Mouse (Mus musculus) intestine, embryonic 15.5 days (tissue): ENCODE measurements around the gene Myh9. TPM values are rescaled to one million over a fixed set of nuclear protein-coding genes. Genes with fewer than 3 reads are reported as not detected.

Experiments used
- ATAC-seq: fragments of 200-750 bp; cut with Nextera tagmentation; 2 replicates; pipeline ENCODE4 v1.8.0; 2017; ENCODE audit warnings: moderate TSS enrichment, moderate library complexity
- H3K27ac ChIP-seq: fragments of 300-500 bp; sonication (generic); 2 replicates; pipeline ENCODE4 v1.5.1; 2015; ENCODE audit warnings: mild to moderate bottlenecking, inconsistent platforms
- H3K27me3 ChIP-seq: fragments of 300-500 bp; sonication (generic); replicated peaks from 2 replicates; pipeline ENCODE4 v1.6.1; 2015; ENCODE audit warnings: inconsistent platforms
- H3K36me3 ChIP-seq: fragments of 300-500 bp; sonication (generic); 2 replicates; pipeline ENCODE4 v1.6.1; 2015; ENCODE audit warnings: inconsistent platforms
- H3K4me1 ChIP-seq: fragments of 300-500 bp; sonication (generic); replicated peaks from 2 replicates; pipeline ENCODE4 v1.6.1; 2015; ENCODE audit warnings: inconsistent platforms
- H3K4me2 ChIP-seq: fragments of 300-500 bp; sonication (generic); replicated peaks from 2 replicates; pipeline ENCODE4 v1.6.1; 2015; ENCODE audit warnings: mild to moderate bottlenecking, inconsistent platforms
- H3K4me3 ChIP-seq: fragments of 300-500 bp; sonication (generic); replicated peaks from 2 replicates; pipeline ENCODE4 v1.5.1; 2015; ENCODE audit warnings: inconsistent platforms
- H3K9ac ChIP-seq: fragments of 300-500 bp; sonication (generic); 2 replicates; pipeline ENCODE4 v1.6.1; 2015; ENCODE audit warnings: inconsistent platforms
- H3K9me3 ChIP-seq: fragments of 300-500 bp; sonication (generic); 2 replicates; pipeline ENCODE4 v1.6.1; 2016; ENCODE audit warnings: inconsistent platforms
- WGBS: fragments of 180-500 bp; shearing (Covaris S2); methylation state at CpG from one replicate; pipeline ENCODE4 v1.1.7; 2015; 5-methylcytosine and 5-hydroxymethylcytosine counted together
- polyA plus RNA-seq: library from polyadenylated mRNA; unstranded; fragments of >200 nt; fragmentation: Nextera tagmentation; extraction: Ambion mirVana; gene quantifications from 2 replicates; pipeline ENCODE4 v1.2.1, GENCODE M21; 2015

Gene Myh9
- polyA plus RNA-seq, 1 experiment from 2014 or later, result 52.9 TPM

- H3K27me3 ChIP-seq, result no peaks in the 10 kb centered on the region
- peaks cover 62% of the 10 kb centered on the region for H3K4me1 ChIP-seq
- peak overlapping the region; percentile 64 for H3K27ac ChIP-seq
- H3K4me3 ChIP-seq, result peak overlapping the region; percentile 98
- no peak for ATAC-seq
- peak overlapping the region; percentile 96 for H3K9ac ChIP-seq
- no peaks in the 10 kb centered on the region for H3K36me3 ChIP-seq
- 18% methylated on average over 4 of the region's 4 CpGs for WGBS
- peak overlapping the region; percentile 73 for H3K4me2 ChIP-seq
- no peaks in the 10 kb centered on the region for H3K9me3 ChIP-seq
These were observed 3.2 kb downstream of the Myh9 start for GRCm38 (mm10) chr15:77838530-77839387.

- H3K4me2 ChIP-seq, result peak overlapping the region; percentile 73
- H3K27me3 ChIP-seq, result no peaks in the 10 kb centered on the region
- no peak overlapping the region for H3K4me3 ChIP-seq
- WGBS, result 70% methylated on average over 10 of the region's 10 CpGs
- no peaks in the 10 kb centered on the region for H3K36me3 ChIP-seq
- peaks cover 67% of the 10 kb centered on the region for H3K4me1 ChIP-seq
- H3K27ac ChIP-seq, result peak overlapping the region; percentile 64
- ATAC-seq, result no peak
- H3K9ac ChIP-seq, result no peak overlapping the region
- H3K9me3 ChIP-seq, result no peaks in the 10 kb centered on the region
These were observed 4.4 kb downstream of the Myh9 start for GRCm38 (mm10) chr15:77837444-77838117.

DNA sequence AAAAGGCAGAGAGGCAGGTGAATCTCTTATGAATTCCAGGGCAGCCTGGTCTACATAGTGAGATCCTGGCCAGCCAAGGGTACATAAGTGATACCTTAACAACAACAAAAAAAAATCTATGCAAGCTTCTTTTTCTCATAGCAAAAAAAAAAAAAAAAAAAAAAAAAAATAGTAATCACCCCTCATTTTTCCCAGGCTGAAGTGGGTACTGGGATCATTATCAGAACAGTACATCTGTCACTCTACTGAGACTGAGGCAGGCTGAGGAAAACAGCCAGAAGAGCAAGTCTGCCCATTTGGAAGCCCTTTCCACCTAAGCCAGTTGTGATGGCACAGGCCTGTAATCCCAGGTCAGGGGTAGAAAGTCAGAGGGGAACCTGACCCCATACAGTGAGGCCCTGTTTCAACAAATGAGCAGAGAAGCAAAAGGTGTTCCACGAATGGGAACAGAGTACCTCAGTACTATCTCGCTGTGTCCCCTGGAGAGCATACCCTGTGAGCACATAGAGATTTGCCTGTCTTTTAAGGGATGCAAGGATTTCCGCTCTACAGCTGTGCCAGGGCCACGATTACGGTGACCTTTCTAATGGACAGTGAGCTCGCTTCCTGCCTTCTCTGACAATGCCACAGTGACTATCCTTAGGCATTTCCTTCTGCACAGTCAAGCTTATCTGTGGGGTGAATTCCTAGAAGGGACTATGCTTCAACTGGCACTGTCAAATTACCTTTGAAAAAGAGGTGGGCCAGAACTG lies 5.1 kb downstream of the Myh9 start:
- H3K27me3 ChIP-seq, result no peaks in the 10 kb centered on the region
- H3K9ac ChIP-seq, result no peak overlapping the region
- H3K27ac ChIP-seq, result peak overlapping the region; percentile 52; the same call in 1 of the 2 replicates
- H3K4me2 ChIP-seq, result peak overlapping the region; percentile 73
- ATAC-seq, result no peak
- 58% methylated on average over 6 of the region's 6 CpGs for WGBS
- H3K4me1 ChIP-seq, result peaks cover 72% of the 10 kb centered on the region
- no peak overlapping the region for H3K4me3 ChIP-seq
- H3K36me3 ChIP-seq, result no peaks in the 10 kb centered on the region
- no peaks in the 10 kb centered on the region for H3K9me3 ChIP-seq

DNA sequence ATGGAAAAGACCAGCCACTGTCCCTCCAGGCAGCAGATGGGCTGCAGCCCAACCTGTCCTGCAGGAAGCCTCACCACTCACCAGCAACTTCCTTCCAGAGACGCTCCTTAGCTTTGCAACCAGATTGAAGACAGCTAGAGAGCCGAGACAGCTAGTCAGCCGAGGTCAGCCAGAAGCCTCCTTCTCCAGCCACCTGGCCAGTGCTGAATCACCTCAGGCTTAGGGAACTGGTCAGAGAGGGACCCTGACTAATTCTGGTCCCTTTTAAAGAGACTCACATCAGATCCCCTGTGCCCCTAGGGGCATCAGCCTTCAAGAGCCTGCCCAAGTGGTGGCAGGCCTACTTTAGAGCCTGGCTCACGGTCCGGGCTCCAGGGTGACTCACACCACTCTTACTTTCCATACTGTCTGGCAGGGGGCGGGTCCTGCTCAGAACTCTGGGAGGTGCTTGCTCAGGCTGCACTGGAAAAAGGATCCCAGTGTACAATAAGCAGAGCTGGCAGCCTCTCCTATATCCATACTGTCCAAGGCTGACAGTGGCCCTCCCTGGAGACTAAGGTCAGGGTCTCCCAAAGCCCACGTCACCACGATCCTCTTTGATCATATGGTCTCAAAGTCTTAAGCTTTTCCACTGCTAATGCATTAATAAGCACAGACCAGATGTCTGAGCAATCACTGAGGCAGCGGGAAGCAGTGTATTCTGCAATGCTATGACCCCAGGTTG lies 5.9 kb downstream of the Myh9 start:
- 17% methylated on average over 9 of the region's 9 CpGs for WGBS
- Histone ChIP-seq H3K9ac (no peak overlapping the region), H3K27ac (peak overlapping the region; percentile 52), H3K27me3 (no peaks in the 10 kb centered on the region), H3K4me2 (peak overlapping the region; percentile 34), H3K4me3 (no peak overlapping the region), H3K36me3 (no peaks in the 10 kb centered on the region), H3K9me3 (no peaks in the 10 kb centered on the region), H3K4me1 (peaks cover 79% of the 10 kb centered on the region)
- peak; percentile 65 for ATAC-seq

DNA sequence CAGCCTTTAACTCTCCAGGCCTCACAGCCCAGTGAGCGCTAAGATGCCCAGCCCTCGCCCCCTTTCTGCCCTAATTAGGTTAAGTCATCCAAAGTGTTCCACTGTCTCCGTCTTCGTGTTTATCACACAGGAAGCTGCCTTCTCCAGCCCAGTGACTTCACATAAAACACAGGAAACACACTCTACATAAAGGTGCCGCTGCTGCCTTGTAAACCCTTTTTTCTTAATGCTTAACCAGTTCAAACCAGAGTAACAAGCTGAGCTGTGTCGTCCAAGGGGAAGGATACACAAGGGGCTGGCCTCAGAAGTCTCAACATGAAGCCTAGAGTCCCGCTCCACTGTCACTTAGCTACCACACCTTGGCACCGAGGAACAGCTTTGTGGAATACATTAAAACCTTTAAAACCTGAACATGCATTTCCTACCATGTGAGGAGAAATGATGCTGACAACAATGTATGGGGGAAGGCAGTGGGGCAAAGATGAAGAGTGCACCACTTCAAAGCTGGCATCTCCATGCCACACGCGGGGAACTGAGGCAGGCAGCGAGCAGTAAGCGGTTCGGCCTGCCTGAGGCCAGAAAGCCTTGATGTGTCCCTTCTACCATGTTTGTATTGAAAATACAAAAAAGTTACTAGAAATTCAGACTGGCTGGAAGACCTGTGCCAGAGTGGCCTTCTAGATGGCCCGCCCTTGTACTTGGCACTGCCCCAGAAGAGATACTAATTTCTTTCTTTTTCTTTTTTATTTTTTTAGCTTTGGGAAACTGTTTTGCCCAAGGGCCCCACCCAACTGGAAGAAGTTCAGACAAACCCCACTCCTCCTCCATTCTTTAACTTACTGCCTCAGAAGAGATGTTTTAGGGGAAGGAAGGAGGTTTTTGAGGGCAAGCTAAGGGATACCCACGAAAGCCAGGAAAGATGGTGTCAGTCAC lies 7.4 kb downstream of the Myh9 start:
- no peak for ATAC-seq
- Histone ChIP-seq H3K4me2 (peak overlapping the region; percentile 15; the same call in 1 of the 2 replicates), H3K27ac (peak overlapping the region; percentile 80), H3K4me1 (peaks cover 82% of the 10 kb centered on the region), H3K9me3 (no peaks in the 10 kb centered on the region), H3K9ac (no peak overlapping the region), H3K4me3 (no peak overlapping the region), H3K27me3 (no peaks in the 10 kb centered on the region), H3K36me3 (peaks cover 6% of the 10 kb centered on the region; the same call in 1 of the 2 replicates)
- 72% methylated on average over 15 of the region's 15 CpGs for WGBS

DNA sequence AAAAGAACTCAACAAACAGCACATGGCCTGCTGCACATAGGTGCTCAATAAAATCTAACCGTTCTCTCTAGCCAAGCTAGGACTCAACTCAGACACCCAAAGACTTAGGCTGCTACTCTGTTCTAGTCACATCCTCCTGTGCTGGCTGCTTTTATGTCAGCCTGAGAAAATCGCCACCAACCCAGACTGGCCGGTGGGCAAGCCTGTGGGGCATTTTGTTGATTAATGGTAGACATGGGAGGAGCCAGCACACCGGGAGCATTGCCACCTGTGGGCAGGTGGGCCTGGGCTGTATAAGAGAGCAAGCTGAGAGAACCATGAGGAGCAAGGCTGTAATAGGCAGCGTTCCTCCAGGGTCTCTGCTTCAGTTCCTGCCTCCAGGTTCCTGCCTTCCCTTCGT lies 8.2 kb downstream of the Myh9 start:
- 0 out of 2 replicates have a peak overlapping the region, but pooled peaks have one; percentile 5 for H3K9ac ChIP-seq
- no peak for ATAC-seq
- peaks cover 79% of the 10 kb centered on the region for H3K4me1 ChIP-seq
- 68% methylated on average over 6 of the region's 6 CpGs for WGBS
- H3K27me3 ChIP-seq, result no peaks in the 10 kb centered on the region
- H3K27ac ChIP-seq, result peak overlapping the region; percentile 80
- H3K4me3 ChIP-seq, result no peak overlapping the region
- H3K9me3 ChIP-seq, result no peaks in the 10 kb centered on the region
- peak overlapping the region; percentile 39 for H3K4me2 ChIP-seq
- H3K36me3 ChIP-seq, result peaks cover 8% of the 10 kb centered on the region; the same call in 1 of the 2 replicates

GRCm38 (mm10) chr15:77833083-77833482 lies 8.9 kb downstream of the Myh9 start:
- no peaks in the 10 kb centered on the region for H3K9me3 ChIP-seq
- no peaks in the 10 kb centered on the region for H3K27me3 ChIP-seq
- H3K36me3 ChIP-seq, result peaks cover 8% of the 10 kb centered on the region; the same call in 1 of the 2 replicates
- ATAC-seq, result peak; percentile 77
- no peak overlapping the region for H3K4me3 ChIP-seq
- H3K4me2 ChIP-seq, result peak overlapping the region; percentile 39
- H3K9ac ChIP-seq, result no peak overlapping the region
- peak overlapping the region; percentile 80 for H3K27ac ChIP-seq
- peaks cover 78% of the 10 kb centered on the region for H3K4me1 ChIP-seq

GRCm38 (mm10) chr15:77832458-77832904 lies 9.5 kb downstream of the Myh9 start:
- peak; percentile 9; the same call in 1 of the 2 replicates for ATAC-seq
- 55% methylated on average over 7 of the region's 7 CpGs for WGBS

DNA sequence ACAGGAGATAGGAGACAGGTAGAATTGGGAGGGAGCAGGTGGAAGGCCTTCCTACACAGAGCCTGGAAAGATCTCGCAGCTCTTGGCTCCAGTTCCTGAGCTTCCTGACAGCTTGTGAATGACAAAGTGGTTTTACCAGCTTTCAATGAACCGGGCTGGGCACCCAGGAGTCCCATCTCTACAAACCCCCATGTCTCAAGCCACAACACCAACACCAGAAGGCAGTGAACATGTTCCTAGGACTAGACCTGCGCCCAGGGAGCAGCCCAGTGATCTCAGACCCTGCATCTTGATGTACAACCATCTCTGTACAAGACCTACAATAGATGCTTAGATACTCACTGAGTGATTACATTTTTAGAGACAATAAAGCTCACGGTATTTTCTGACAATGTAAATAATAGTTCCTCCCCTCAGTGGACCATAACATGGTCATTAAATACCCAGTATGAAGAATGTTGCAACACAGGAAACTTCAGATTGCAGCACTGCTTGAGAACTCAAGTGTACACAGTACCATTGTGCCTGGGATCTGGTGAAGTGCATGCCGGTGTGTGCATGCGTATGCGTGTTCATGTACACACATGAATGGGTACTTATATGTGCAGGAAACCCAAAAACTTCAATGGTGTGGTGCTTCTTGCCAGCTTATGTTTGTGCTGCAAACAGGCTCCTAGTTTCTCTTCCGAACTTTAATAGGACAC lies 10.1 kb downstream of the Myh9 start:
- H3K9ac ChIP-seq, result no peak overlapping the region
- H3K9me3 ChIP-seq, result no peaks in the 10 kb centered on the region
- H3K4me1 ChIP-seq, result peaks cover 78% of the 10 kb centered on the region
- H3K4me2 ChIP-seq, result no peak overlapping the region
- peaks cover 8% of the 10 kb centered on the region; the same call in 1 of the 2 replicates for H3K36me3 ChIP-seq
- 65% methylated on average over 8 of the region's 8 CpGs for WGBS
- no peak overlapping the region for H3K4me3 ChIP-seq
- H3K27me3 ChIP-seq, result no peaks in the 10 kb centered on the region
- peak overlapping the region; percentile 65 for H3K27ac ChIP-seq
- no peak for ATAC-seq

More at GRCm38 (mm10) chr15:77832458-77832904, 9.5 kb downstream of the Myh9 start:
- Histone ChIP-seq H3K9ac (no peak overlapping the region), H3K4me1 (peaks cover 78% of the 10 kb centered on the region), H3K27ac (peak overlapping the region; percentile 65), H3K4me3 (no peak overlapping the region), H3K36me3 (peaks cover 8% of the 10 kb centered on the region; the same call in 1 of the 2 replicates), H3K4me2 (peak overlapping the region; percentile 30; the same call in 1 of the 2 replicates), H3K27me3 (no peaks in the 10 kb centered on the region), H3K9me3 (no peaks in the 10 kb centered on the region)

- H3K4me1 ChIP-seq, result peaks cover 77% of the 10 kb centered on the region
- no peak overlapping the region for H3K4me2 ChIP-seq
- no peak overlapping the region for H3K27ac ChIP-seq
- no peak overlapping the region for H3K4me3 ChIP-seq
- H3K27me3 ChIP-seq, result no peaks in the 10 kb centered on the region
- no peak for ATAC-seq
- no peak overlapping the region for H3K9ac ChIP-seq
- 68% methylated on average over 2 of the region's 2 CpGs for WGBS
- no peaks in the 10 kb centered on the region for H3K9me3 ChIP-seq
- H3K36me3 ChIP-seq, result peaks cover 8% of the 10 kb centered on the region; the same call in 1 of the 2 replicates
These were observed 10.8 kb downstream of the Myh9 start for GRCm38 (mm10) chr15:77831138-77831579.
